ENCODE assay signal across 18 mouse cellular contexts in genomic region chr1:57413397-57413796, GRCm38 (mm10).
"Had no signal": no experiment of that assay in that cellular context is flagged by ENCODE, and none has a peak within 500 bp of the region (broad histone marks: within the 10 kb centered on the region; RNA-seq: fewer than 3 reads in every experiment).

No protein-coding gene starts in this region.

- H3K9ac ChIP-seq: lung, embryonic 14.5 days; midbrain, embryonic 12.5 days; neural tube, embryonic 13.5 days; neural tube, embryonic 15.5 days had no signal

- H3K27ac ChIP-seq: midbrain, embryonic 10.5 days; midbrain, embryonic 12.5 days; neural tube, embryonic 13.5 days; neural tube, embryonic 15.5 days had no signal

- H3K4me3 ChIP-seq: midbrain, embryonic 10.5 days; midbrain, embryonic 12.5 days; myocyte; neural tube, embryonic 13.5 days; neural tube, embryonic 15.5 days had no signal

- ATAC-seq: midbrain, embryonic 16.5 days had no signal

- H3K9me3 ChIP-seq: midbrain, embryonic 10.5 days; midbrain, embryonic 12.5 days; neural tube, embryonic 13.5 days; neural tube, embryonic 15.5 days had no signal

- DNase-seq: lung, adult 18-20 months; lung, embryonic 14.5 days; lung, postnatal 10 days; lung, postnatal 4 days; midbrain, embryonic 14.5 days; retina, postnatal 1 day; right cerebral cortex, postnatal 14 days; right cerebral cortex, postnatal 4 days; spleen, adult 18-20 months; thymus, adult 2 months; thymus, postnatal 25 days; thymus, postnatal 4 days had no signal

- H3K27me3 ChIP-seq: midbrain, embryonic 12.5 days; neural tube, embryonic 13.5 days; neural tube, embryonic 15.5 days had no signal

- H3K4me2 ChIP-seq: lung, embryonic 14.5 days; midbrain, embryonic 12.5 days; neural tube, embryonic 13.5 days; neural tube, embryonic 15.5 days had no signal
